Mouse (Mus musculus) neural tube, embryonic 14.5 days (tissue): ENCODE data around the gene Gjd2. TPM values are rescaled to one million over a fixed set of nuclear protein-coding genes. Genes with fewer than 3 reads are reported as not detected.

Source experiments
- ATAC-seq: fragments of 200-750 bp; cut with Nextera tagmentation; 2 replicates; pipeline ENCODE4 v1.8.0; 2017; ENCODE audit warnings: low read depth, mild to moderate bottlenecking, moderate TSS enrichment, moderate library complexity
- H3K27ac ChIP-seq: fragments of 300-500 bp; sonication (generic); 2 replicates; pipeline ENCODE4 v1.5.1; 2014; ENCODE audit warnings: low read depth, mild to moderate bottlenecking, control low read depth, low read length, moderate library complexity, mixed read lengths
- H3K27me3 ChIP-seq: fragments of 300-500 bp; sonication (generic); 2 replicates; pipeline ENCODE4 v1.6.1; 2014; ENCODE audit warnings: low read length; ENCODE audit not compliant: control insufficient read depth, insufficient read depth
- H3K36me3 ChIP-seq: fragments of 300-500 bp; sonication (generic); 2 replicates; pipeline ENCODE4 v1.6.1; 2014; ENCODE audit warnings: low read length, mixed read lengths; ENCODE audit not compliant: control insufficient read depth, insufficient read depth
- H3K4me1 ChIP-seq: fragments of 300-500 bp; sonication (generic); 2 replicates; pipeline ENCODE4 v1.6.1; 2014; ENCODE audit warnings: low read length; ENCODE audit not compliant: control insufficient read depth, insufficient read depth
- H3K4me2 ChIP-seq: fragments of 300-500 bp; sonication (generic); 2 replicates; pipeline ENCODE4 v1.6.1; 2014; ENCODE audit warnings: mild to moderate bottlenecking, low read depth, low read length, control low read depth
- H3K4me3 ChIP-seq: fragments of 300-500 bp; sonication (generic); 2 replicates; pipeline ENCODE4 v1.5.1; 2014; ENCODE audit warnings: low read depth, low read length, control low read depth, mixed read lengths
- H3K9ac ChIP-seq: fragments of 300-500 bp; sonication (generic); replicated peaks from 2 replicates; pipeline ENCODE4 v1.6.1; 2014; ENCODE audit warnings: low read depth, mild to moderate bottlenecking, control low read depth, low read length, mixed read lengths
- H3K9me3 ChIP-seq: fragments of 300-500 bp; sonication (generic); 2 replicates; pipeline ENCODE4 v1.6.1; 2016; ENCODE audit warnings: low read length; ENCODE audit not compliant: control insufficient read depth
- WGBS: fragments of 180-500 bp; shearing (Covaris S2); extraction: QIAGEN DNeasy Blood & Tissue Kit; methylation state at CpG from one replicate; pipeline ENCODE4 v1.1.7; 2014; 5-methylcytosine and 5-hydroxymethylcytosine counted together
- polyA plus RNA-seq: library from polyadenylated mRNA; unstranded; fragments of >200 nt; fragmentation: Nextera tagmentation; extraction: Ambion mirVana; gene quantifications from 2 replicates; pipeline ENCODE4 v1.2.1, GENCODE M21; 2014

The Gjd2 gene
- polyA plus RNA-seq, 1 experiment from 2014 or later = 7.2 TPM

DNA sequence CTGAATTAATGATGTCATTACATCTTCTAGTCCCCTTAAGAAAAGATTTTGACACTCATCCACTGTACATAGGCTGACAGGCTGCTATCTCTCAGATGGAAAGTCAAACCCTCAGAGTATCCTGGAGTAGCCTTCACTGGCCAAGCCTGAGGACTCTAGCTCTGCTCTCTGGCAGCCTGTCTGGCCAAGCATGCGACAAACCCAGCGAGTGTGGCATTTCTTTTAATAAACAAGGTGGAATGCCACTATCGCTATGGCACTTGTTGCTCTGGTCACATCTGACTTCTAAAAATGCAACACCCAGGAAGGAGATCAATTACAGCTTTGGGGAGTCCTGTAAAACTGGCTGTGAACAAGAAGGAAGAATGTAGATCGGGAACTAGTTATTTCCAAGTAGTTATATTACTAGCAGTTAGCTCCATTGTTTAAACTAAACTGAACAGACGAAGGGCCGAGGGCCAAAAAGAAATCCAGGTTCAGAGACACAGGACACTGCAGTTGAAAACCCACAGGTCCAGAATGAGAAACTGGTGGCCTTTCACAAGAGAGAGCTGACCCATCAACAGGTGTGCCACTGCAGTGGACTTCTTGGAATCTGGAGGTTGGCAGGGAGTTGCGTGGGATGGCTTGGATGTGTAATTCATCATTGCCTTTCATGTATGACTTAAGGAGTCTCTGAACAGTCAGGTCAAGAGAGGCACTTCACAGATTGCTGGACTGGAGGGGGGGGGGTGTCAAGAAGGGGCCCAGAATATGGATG, 37.9 kb upstream of the Gjd2 start:
- no peak overlapping the region for H3K4me2 ChIP-seq
- WGBS = 91% methylated on average over 7 of the region's 7 CpGs
- H3K36me3 ChIP-seq = no peaks in the 10 kb centered on the region

DNA sequence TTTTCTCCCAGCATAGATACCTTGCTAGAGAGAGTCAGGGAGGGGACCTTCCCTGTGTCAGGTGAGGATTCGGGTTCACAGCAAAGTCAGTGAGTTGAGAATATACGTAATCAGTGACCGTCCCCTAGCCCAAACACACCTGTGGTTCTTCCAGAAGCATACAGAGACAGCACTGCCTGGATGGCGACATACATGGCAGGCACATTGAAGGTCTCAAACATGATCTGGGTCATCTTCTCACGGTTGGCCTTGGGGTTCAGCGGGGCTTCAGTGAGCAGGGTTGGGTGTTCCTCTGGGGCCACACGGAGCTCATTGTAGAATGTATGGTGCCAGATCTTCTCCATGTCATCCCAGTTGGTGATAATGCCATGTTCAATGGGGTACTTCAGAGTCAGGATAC, 36.7 kb upstream of the Gjd2 start:
- H3K9me3 ChIP-seq = no peaks in the 10 kb centered on the region
- H3K4me3 ChIP-seq = no peak overlapping the region
- WGBS = 96% methylated on average over 7 of the region's 7 CpGs
- no peaks in the 10 kb centered on the region for H3K36me3 ChIP-seq
- no peak overlapping the region for H3K27ac ChIP-seq
- H3K4me2 ChIP-seq = no peak overlapping the region
- H3K27me3 ChIP-seq = no peaks in the 10 kb centered on the region
- no peaks in the 10 kb centered on the region for H3K4me1 ChIP-seq
- ATAC-seq = no peak
- no peak overlapping the region for H3K9ac ChIP-seq

More for the DNA sequence above, 37.9 kb upstream of the Gjd2 start:
- Histone ChIP-seq H3K27me3 (no peaks in the 10 kb centered on the region), H3K4me1 (no peaks in the 10 kb centered on the region), H3K9ac (no peak overlapping the region), H3K4me3 (no peak overlapping the region), H3K9me3 (no peaks in the 10 kb centered on the region), H3K27ac (no peak overlapping the region)
- ATAC-seq = no peak

DNA sequence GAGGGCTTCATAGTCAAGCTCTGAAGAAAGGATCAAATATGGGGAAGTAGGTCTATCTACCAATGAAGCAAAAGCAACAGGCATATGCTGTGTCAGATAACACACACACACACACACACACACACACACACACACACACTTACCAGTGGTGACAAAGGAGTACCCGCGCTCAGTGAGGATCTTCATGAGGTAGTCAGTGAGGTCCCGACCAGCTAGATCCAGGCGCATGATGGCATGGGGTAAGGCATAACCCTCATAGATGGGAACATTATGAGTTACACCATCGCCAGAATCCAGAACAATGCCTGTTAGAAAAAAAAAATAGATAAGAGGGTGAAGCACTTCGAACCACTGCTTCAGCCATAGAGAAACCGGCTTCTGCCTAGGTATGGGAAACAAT, 36.0 kb upstream of the Gjd2 start:
- no peak for ATAC-seq
- H3K27ac ChIP-seq = no peak overlapping the region
- H3K36me3 ChIP-seq = no peaks in the 10 kb centered on the region
- H3K27me3 ChIP-seq = no peaks in the 10 kb centered on the region
- H3K4me3 ChIP-seq = no peak overlapping the region
- H3K4me1 ChIP-seq = no peaks in the 10 kb centered on the region
- H3K9me3 ChIP-seq = no peaks in the 10 kb centered on the region
- WGBS = 94% methylated on average over 7 of the region's 7 CpGs
- no peak overlapping the region for H3K9ac ChIP-seq
- H3K4me2 ChIP-seq = no peak overlapping the region

DNA sequence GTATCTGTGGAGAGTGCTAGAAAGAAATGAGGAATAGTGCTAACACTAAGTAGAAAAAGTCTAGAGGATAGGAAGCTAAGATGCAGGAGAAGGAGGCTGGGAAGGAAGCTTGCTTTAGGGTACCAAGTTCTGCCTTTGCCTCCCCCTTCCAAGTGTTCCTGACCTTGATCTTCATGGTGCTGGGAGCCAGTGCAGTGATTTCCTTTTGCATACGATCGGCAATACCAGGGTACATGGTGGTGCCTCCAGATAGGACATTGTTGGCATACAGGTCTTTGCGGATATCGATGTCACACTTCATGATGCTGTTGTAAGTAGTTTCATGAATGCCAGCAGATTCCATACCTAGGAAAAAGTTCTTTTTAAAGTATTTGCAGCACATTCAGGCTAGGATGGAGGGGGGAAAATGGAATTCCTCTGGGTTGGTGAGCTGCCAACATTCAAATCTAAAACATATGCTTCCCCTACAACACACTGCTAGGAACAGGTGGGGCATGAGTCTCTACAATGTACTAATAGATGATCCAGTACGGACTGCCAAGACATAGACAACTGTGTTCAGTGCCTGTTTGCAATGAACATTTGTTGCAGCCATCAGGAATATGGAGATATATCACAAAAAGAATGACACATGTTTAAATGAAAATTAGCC, 34.7 kb upstream of the Gjd2 start:
- H3K9me3 ChIP-seq = no peaks in the 10 kb centered on the region
- no peak for ATAC-seq
- H3K4me2 ChIP-seq = no peak overlapping the region
- WGBS = 92% methylated on average over 5 of the region's 5 CpGs
- H3K4me1 ChIP-seq = no peaks in the 10 kb centered on the region
- no peak overlapping the region for H3K9ac ChIP-seq
- no peak overlapping the region for H3K27ac ChIP-seq
- no peaks in the 10 kb centered on the region for H3K27me3 ChIP-seq
- no peak overlapping the region for H3K4me3 ChIP-seq
- H3K36me3 ChIP-seq = no peaks in the 10 kb centered on the region

DNA sequence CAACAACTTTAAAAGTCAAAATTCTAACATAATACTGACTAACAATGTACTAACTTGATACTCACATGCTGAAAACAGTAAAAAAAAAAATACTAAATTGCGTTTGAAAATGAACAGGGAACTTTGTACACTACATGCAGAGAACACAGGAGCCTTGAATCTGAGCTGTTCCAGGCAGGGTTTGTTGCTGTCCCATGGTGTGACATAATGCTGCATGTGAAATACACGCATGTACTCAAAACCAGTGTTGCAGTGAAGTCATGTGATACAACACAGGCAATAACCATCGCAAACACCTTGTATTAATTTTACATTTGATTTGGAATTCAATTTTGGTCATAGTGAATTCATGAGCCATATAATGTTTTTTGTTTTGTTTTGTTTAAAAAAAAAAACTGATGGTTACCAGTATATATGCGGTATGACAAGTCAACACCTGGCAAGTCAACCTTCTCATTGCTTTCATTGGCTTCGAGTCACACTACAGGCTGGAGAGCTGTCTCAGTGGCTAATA, 32.8 kb upstream of the Gjd2 start:
- WGBS = 95% methylated on average over 5 of the region's 5 CpGs
- no peaks in the 10 kb centered on the region for H3K27me3 ChIP-seq
- no peak overlapping the region for H3K4me3 ChIP-seq
- no peak overlapping the region for H3K9ac ChIP-seq
- H3K9me3 ChIP-seq = no peaks in the 10 kb centered on the region
- no peak for ATAC-seq
- no peak overlapping the region for H3K4me2 ChIP-seq
- no peak overlapping the region for H3K27ac ChIP-seq
- no peaks in the 10 kb centered on the region for H3K4me1 ChIP-seq
- no peaks in the 10 kb centered on the region for H3K36me3 ChIP-seq

DNA sequence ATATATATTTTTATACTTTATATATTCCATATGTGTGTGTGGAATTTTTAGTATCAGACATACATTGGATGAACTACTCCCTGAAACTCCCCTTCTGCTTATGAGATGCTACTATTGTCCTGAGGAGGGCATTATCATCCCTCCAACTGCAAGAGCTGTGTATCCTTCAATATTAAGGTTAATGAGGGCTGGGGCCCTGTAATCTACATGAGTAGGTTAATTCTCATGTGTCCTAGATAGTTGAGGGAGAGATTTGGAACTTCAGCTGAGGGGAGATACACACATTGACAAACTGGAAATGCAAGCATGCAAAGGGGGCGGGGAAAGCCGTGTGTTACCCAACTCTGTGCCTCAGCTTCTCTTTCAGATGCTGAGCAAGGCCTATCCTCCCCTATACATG, 24.5 kb upstream of the Gjd2 start:
- no peaks in the 10 kb centered on the region for H3K27me3 ChIP-seq
- no peak for ATAC-seq
- H3K27ac ChIP-seq = no peak overlapping the region
- H3K4me1 ChIP-seq = no peaks in the 10 kb centered on the region
- H3K9ac ChIP-seq = no peak overlapping the region
- no peak overlapping the region for H3K4me3 ChIP-seq
- no peak overlapping the region for H3K4me2 ChIP-seq
- 81% methylated on average over 2 of the region's 2 CpGs for WGBS
- H3K9me3 ChIP-seq = no peaks in the 10 kb centered on the region
- no peaks in the 10 kb centered on the region for H3K36me3 ChIP-seq

DNA sequence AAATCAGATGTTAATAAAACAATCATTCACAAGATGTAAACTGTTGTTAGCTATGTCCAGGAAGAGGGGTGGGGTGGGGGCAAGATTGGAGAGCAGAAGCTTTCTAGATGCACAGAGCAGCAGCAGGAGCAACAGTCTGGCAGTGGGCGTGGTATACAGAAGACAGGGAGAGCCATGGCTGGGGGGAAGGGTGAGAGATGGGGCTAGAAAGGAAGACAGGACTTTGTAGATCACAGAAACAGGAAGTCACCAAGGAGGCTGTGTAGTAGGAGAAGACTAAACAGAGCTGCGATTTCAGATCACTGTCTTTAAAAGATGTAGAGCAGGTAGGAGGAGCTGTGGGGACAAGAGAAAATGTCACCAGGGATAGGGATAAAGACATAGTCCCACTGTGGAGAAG, 18.8 kb upstream of the Gjd2 start:
- Histone ChIP-seq H3K4me3 (no peak overlapping the region), H3K4me2 (no peak overlapping the region), H3K27me3 (no peaks in the 10 kb centered on the region), H3K9me3 (no peaks in the 10 kb centered on the region), H3K9ac (no peak overlapping the region), H3K4me1 (no peaks in the 10 kb centered on the region), H3K27ac (no peak overlapping the region), H3K36me3 (no peaks in the 10 kb centered on the region)
- no peak for ATAC-seq
- WGBS = 72% methylated on average over 2 of the region's 2 CpGs

DNA sequence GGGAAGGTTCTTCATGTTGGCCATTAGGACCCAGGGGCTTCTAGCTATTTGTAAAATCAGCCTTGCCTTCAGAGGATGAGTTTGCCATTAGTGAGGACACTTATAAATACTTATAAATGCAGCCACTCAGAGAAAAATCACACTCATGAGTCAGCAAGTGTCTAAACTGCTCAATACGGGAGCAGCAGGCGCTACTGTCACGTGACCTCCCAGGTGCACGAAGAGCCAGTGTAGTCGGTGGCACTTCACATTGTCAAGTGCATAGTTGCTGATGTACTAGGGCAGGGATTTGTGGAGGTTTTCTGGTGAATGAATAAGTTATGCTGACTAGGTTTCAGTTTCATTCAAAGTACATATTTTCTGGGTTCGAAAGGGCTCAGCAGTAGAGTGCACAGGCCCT, 10.0 kb upstream of the Gjd2 start:
- ATAC-seq = no peak
- no peaks in the 10 kb centered on the region; the same call in 1 of the 2 replicates for H3K4me1 ChIP-seq
- H3K9ac ChIP-seq = no peak overlapping the region
- no peaks in the 10 kb centered on the region for H3K36me3 ChIP-seq
- 90% methylated on average over 6 of the region's 6 CpGs for WGBS
- H3K27me3 ChIP-seq = no peaks in the 10 kb centered on the region
- no peak overlapping the region for H3K27ac ChIP-seq
- H3K9me3 ChIP-seq = no peaks in the 10 kb centered on the region
- H3K4me2 ChIP-seq = no peak overlapping the region
- H3K4me3 ChIP-seq = no peak overlapping the region

DNA sequence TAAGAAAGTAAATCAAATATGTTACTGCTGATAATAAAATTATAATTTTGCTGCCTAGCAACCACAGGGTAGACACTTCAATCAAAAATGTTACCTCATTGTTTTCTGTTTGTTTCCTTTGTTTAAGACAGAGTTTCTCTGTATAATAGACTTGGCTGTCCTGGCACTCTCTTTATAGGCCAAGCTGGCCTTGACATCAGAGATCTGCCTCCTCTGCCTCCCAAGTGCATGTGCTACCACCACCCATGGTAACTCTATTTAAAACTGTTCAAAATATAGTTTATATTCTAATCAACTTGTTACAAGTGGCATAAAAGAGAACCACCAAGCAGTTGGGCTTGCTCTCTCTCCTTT, 6.8 kb upstream of the Gjd2 start:
- Histone ChIP-seq H3K9ac (no peak overlapping the region), H3K27ac (no peak overlapping the region), H3K9me3 (no peaks in the 10 kb centered on the region), H3K36me3 (no peaks in the 10 kb centered on the region), H3K4me3 (no peak overlapping the region), H3K4me1 (no peaks in the 10 kb centered on the region; the same call in 1 of the 2 replicates), H3K27me3 (no peaks in the 10 kb centered on the region), H3K4me2 (no peak overlapping the region)
- ATAC-seq = no peak
